Mouse (Mus musculus): Measurements from ENCODE around the gene Gtsf1. TPM values are rescaled to one million over a fixed set of nuclear protein-coding genes. Genes with fewer than 3 reads are reported as not detected.
A peak's percentile ranks its signal among the peaks of the same experiment; 100 is the strongest.

The Gtsf1 gene
- polyA plus RNA-seq, 1 experiment from 2014 or later: 0.33 TPM

- Histone ChIP-seq H3K4me3 (replicated peaks; ENCODE audit: low read depth, low read length) (no peak overlapping the region), H3K9me3 (ENCODE audit: control insufficient read depth, low read length) (no peaks in the 10 kb centered on the region), H3K27me3 (ENCODE audit: control insufficient read depth, insufficient read depth, low read length) (no peaks in the 10 kb centered on the region), H3K36me3 (ENCODE audit: control insufficient read depth, insufficient read depth, low read length) (no peaks in the 10 kb centered on the region), H3K4me2 (ENCODE audit: low read length) (no peak overlapping the region), H3K4me1 (ENCODE audit: control insufficient read depth, insufficient read depth, low read length) (no peaks in the 10 kb centered on the region), H3K27ac (replicated peaks; ENCODE audit: low read depth, low read length) (no peak overlapping the region), H3K9ac (replicated peaks; ENCODE audit: low read length) (no peak overlapping the region)
- WGBS: 69% methylated on average over 7 of the region's 7 CpGs
- DNase-seq: no peak
- ATAC-seq (ENCODE audit: low FRiP score, low TSS enrichment): no peak
Measured at GRCm38 (mm10) chr15:103383771-103384488, 46.3 kb downstream of the Gtsf1 start.

DNA sequence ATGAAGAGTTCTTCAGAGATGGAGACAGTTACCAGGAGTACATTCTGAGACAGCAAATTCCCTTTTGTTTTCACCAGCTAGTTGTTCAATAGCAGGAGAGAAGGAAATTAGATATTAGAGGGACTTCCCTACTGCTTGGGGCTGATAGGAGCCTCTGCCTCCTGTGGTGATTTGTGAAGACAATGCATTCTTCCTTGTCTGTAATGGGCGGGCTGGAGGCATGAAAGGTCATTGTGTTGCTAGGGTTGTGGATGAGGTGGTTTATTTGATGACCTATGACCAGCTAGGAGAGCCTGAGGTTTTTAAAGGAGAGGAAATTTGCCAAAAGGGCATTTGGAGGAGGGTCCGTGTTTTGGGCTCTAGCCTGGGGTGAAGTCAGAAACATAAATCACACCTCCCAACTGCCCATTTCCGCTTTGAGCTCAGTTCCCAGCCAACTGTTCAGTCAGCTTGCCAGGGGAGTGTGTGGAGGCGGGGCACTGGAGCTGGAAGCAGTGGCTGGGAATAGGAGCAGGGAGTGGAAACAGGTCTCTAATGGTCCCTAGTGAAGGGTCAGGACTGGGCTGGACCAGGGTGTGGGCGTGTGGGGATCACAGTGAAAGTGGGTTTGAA lies 47.4 kb downstream of the Gtsf1 start:
- ATAC-seq (ENCODE audit: low FRiP score, low TSS enrichment) (no peak), DNase-seq (no peak)
- Histone ChIP-seq H3K4me3 (replicated peaks; ENCODE audit: low read depth, low read length) (no peak overlapping the region), H3K36me3 (ENCODE audit: control insufficient read depth, insufficient read depth, low read length) (no peaks in the 10 kb centered on the region), H3K9ac (replicated peaks; ENCODE audit: low read length) (no peak overlapping the region), H3K4me2 (ENCODE audit: low read length) (no peak overlapping the region), H3K9me3 (ENCODE audit: control insufficient read depth, low read length) (no peaks in the 10 kb centered on the region), H3K27me3 (ENCODE audit: control insufficient read depth, insufficient read depth, low read length) (no peaks in the 10 kb centered on the region), H3K4me1 (ENCODE audit: control insufficient read depth, insufficient read depth, low read length) (no peaks in the 10 kb centered on the region), H3K27ac (replicated peaks; ENCODE audit: low read depth, low read length) (no peak overlapping the region)
- WGBS: 40% methylated on average over 5 of the region's 5 CpGs

GRCm38 (mm10) chr15:103382075-103382474 lies 48.2 kb downstream of the Gtsf1 start:
- Histone ChIP-seq H3K4me3 (replicated peaks; ENCODE audit: low read depth, low read length) (no peak overlapping the region), H3K4me1 (ENCODE audit: control insufficient read depth, insufficient read depth, low read length) (no peaks in the 10 kb centered on the region), H3K9ac (replicated peaks; ENCODE audit: low read length) (no peak overlapping the region), H3K36me3 (ENCODE audit: control insufficient read depth, insufficient read depth, low read length) (no peaks in the 10 kb centered on the region), H3K27me3 (ENCODE audit: control insufficient read depth, insufficient read depth, low read length) (no peaks in the 10 kb centered on the region), H3K9me3 (ENCODE audit: control insufficient read depth, low read length) (no peaks in the 10 kb centered on the region), H3K4me2 (ENCODE audit: low read length) (no peak overlapping the region), H3K27ac (replicated peaks; ENCODE audit: low read depth, low read length) (no peak overlapping the region)
- ATAC-seq (ENCODE audit: low FRiP score, low TSS enrichment) (no peak), DNase-seq (no peak)
- WGBS: 89% methylated on average over 2 of the region's 2 CpGs

DNA sequence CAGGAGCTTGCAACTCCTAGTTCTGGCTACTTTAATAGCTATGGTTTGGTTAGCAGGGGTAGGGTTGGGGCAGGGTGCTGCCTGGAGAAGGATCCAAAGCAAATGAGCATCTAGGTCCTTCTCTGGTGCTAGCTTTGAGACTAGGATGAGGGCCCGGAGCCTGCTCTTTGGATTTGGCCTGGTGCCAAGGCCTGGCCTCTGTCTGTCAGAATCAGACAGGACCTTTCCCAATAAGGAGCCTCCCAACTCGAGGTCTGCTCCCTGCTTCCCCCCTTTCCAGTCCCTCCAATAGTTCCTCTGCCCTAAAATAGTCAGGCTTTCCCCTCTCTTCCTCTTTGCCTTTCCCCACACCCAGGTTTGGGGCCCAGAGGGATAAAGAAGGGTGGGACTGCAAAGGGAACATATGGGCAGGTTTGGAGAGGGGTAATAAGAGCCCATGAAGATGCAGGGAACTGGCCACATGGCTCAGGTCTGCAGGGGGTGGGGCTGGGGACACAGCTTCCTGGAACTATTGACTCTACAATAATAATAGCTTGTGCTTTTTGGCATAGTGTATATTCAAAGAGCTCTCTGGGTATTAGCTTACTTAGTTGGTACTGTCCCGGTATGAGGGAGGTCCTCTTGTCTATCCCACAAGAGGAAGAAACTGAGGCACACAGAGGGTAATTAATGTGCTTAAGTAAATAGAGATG lies 51.5 kb downstream of the Gtsf1 start:
- no peaks in the 10 kb centered on the region for H3K9me3 ChIP-seq (ENCODE audit: control insufficient read depth, low read length)
- no peaks in the 10 kb centered on the region for H3K4me1 ChIP-seq (ENCODE audit: control insufficient read depth, insufficient read depth, low read length)
- ATAC-seq (ENCODE audit: low FRiP score, low TSS enrichment): no peak
- no peak for DNase-seq
- WGBS: 66% methylated on average over 3 of the region's 3 CpGs
- H3K27ac ChIP-seq (replicated peaks; ENCODE audit: low read depth, low read length): no peak overlapping the region
- H3K9ac ChIP-seq (replicated peaks; ENCODE audit: low read length): no peak overlapping the region
- no peak overlapping the region for H3K4me3 ChIP-seq (replicated peaks; ENCODE audit: low read depth, low read length)
- H3K27me3 ChIP-seq (ENCODE audit: control insufficient read depth, insufficient read depth, low read length): no peaks in the 10 kb centered on the region
- no peak overlapping the region for H3K4me2 ChIP-seq (ENCODE audit: low read length)
- H3K36me3 ChIP-seq (ENCODE audit: control insufficient read depth, insufficient read depth, low read length): no peaks in the 10 kb centered on the region

GRCm38 (mm10) chr15:103377752-103378664 lies 52.3 kb downstream of the Gtsf1 start:
- ATAC-seq (ENCODE audit: low FRiP score, low TSS enrichment): no peak
- Histone ChIP-seq H3K27me3 (ENCODE audit: control insufficient read depth, insufficient read depth, low read length) (no peaks in the 10 kb centered on the region), H3K4me1 (ENCODE audit: control insufficient read depth, insufficient read depth, low read length) (no peaks in the 10 kb centered on the region), H3K4me2 (ENCODE audit: low read length) (no peak overlapping the region), H3K4me3 (replicated peaks; ENCODE audit: low read depth, low read length) (no peak overlapping the region), H3K9me3 (ENCODE audit: control insufficient read depth, low read length) (no peaks in the 10 kb centered on the region), H3K9ac (replicated peaks; ENCODE audit: low read length) (no peak overlapping the region), H3K36me3 (ENCODE audit: control insufficient read depth, insufficient read depth, low read length) (no peaks in the 10 kb centered on the region), H3K27ac (replicated peaks; ENCODE audit: low read depth, low read length) (no peak overlapping the region)
- no peak for DNase-seq
- WGBS: 72% methylated on average over 3 of the region's 3 CpGs

- no peak for ATAC-seq (ENCODE audit: low FRiP score, low TSS enrichment)
Measured at GRCm38 (mm10) chr15:103376837-103377269, 53.4 kb downstream of the Gtsf1 start.

DNA sequence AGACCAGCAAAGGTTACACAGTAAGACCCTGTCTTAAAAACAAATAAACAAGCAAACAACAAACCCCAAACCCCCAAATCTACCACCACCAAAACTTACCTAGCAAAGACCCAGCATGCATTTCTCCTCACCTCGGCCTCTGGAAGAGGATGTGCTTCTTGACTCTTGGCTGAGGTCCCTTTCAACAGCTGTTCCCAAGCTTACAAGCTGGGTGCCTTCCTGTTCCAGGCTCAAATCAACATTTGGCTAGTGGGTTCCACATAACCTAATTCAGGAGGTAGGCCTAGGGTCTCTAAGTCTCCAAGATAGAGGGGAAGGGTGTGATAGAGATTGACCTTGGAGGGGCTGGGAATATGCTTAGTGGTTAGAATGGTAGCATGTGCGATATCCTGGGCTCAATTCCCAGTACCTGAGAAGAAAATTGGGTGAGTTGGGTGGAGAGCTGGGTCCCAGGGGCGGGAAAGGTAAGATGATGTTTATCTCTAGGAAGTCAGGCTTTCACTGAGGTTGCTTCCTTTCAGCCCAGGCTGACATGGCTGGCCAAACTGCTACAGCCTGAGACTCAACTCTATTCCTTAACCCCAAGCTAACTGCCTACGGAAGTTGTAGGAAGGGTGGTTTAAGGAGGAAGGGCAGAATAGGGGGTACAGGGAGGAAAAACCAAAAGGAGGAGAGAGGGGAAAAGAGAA lies 55.0 kb downstream of the Gtsf1 start:
- no peaks in the 10 kb centered on the region for H3K9me3 ChIP-seq (ENCODE audit: control insufficient read depth, low read length)
- no peak overlapping the region for H3K4me3 ChIP-seq (replicated peaks; ENCODE audit: low read depth, low read length)
- H3K27me3 ChIP-seq (ENCODE audit: control insufficient read depth, insufficient read depth, low read length): no peaks in the 10 kb centered on the region
- no peak overlapping the region for H3K27ac ChIP-seq (replicated peaks; ENCODE audit: low read depth, low read length)
- no peak overlapping the region for H3K9ac ChIP-seq (replicated peaks; ENCODE audit: low read length)
- ATAC-seq (ENCODE audit: low FRiP score, low TSS enrichment) (no peak), DNase-seq (no peak)
- no peak overlapping the region for H3K4me2 ChIP-seq (ENCODE audit: low read length)
- H3K36me3 ChIP-seq (ENCODE audit: control insufficient read depth, insufficient read depth, low read length): no peaks in the 10 kb centered on the region
- WGBS: 90% methylated on average over 4 of the region's 4 CpGs
- H3K4me1 ChIP-seq (ENCODE audit: control insufficient read depth, insufficient read depth, low read length): no peaks in the 10 kb centered on the region

More at GRCm38 (mm10) chr15:103376837-103377269, 53.4 kb downstream of the Gtsf1 start:
- no peak overlapping the region for H3K4me3 ChIP-seq (replicated peaks; ENCODE audit: low read depth, low read length)
- no peaks in the 10 kb centered on the region for H3K9me3 ChIP-seq (ENCODE audit: control insufficient read depth, low read length)
- H3K27me3 ChIP-seq (ENCODE audit: control insufficient read depth, insufficient read depth, low read length): no peaks in the 10 kb centered on the region
- no peak overlapping the region for H3K27ac ChIP-seq (replicated peaks; ENCODE audit: low read depth, low read length)
- no peaks in the 10 kb centered on the region for H3K4me1 ChIP-seq (ENCODE audit: control insufficient read depth, insufficient read depth, low read length)
- H3K36me3 ChIP-seq (ENCODE audit: control insufficient read depth, insufficient read depth, low read length): no peaks in the 10 kb centered on the region
- DNase-seq: peak; percentile 36
- WGBS: 72% methylated on average over 8 of the region's 8 CpGs
- H3K9ac ChIP-seq (replicated peaks; ENCODE audit: low read length): no peak overlapping the region
- no peak overlapping the region for H3K4me2 ChIP-seq (ENCODE audit: low read length)

- H3K27ac ChIP-seq (replicated peaks; ENCODE audit: low read depth, low read length): no peak overlapping the region
- H3K4me3 ChIP-seq (replicated peaks; ENCODE audit: low read depth, low read length): no peak overlapping the region
- no peak overlapping the region for H3K9ac ChIP-seq (replicated peaks; ENCODE audit: low read length)
- H3K36me3 ChIP-seq (ENCODE audit: control insufficient read depth, insufficient read depth, low read length): no peaks in the 10 kb centered on the region
- ATAC-seq (ENCODE audit: low FRiP score, low TSS enrichment) (no peak), DNase-seq (no peak)
- no peaks in the 10 kb centered on the region for H3K27me3 ChIP-seq (ENCODE audit: control insufficient read depth, insufficient read depth, low read length)
- no peaks in the 10 kb centered on the region for H3K9me3 ChIP-seq (ENCODE audit: control insufficient read depth, low read length)
- no peak overlapping the region for H3K4me2 ChIP-seq (ENCODE audit: low read length)
- H3K4me1 ChIP-seq (ENCODE audit: control insufficient read depth, insufficient read depth, low read length): no peaks in the 10 kb centered on the region
Measured at GRCm38 (mm10) chr15:103372461-103372860, 57.8 kb downstream of the Gtsf1 start.

All from midbrain, embryonic 14.5 days (tissue).